Mouse (Mus musculus) liver, postnatal 0 days (tissue): Measurements from ENCODE around the gene Catsper4. TPM values are rescaled to one million over a fixed set of nuclear protein-coding genes. Genes with fewer than 3 reads are reported as not detected.

Source experiments
- ATAC-seq: fragments of 200-750 bp; cut with Nextera tagmentation; 2 replicates; pipeline ENCODE4 v1.8.0; 2017; ENCODE audit warnings: mild to moderate bottlenecking, moderate library complexity
- DNase-seq: peaks from one replicate; pipeline ENCODE4 v3.0.0-alpha.2; 2016
- H3K27ac ChIP-seq: fragments of 300-500 bp; sonication (generic); 2 replicates; pipeline ENCODE4 v1.5.1; 2014; ENCODE audit warnings: antibody characterized with exemption, moderate library complexity, mild to moderate bottlenecking, low read depth
- H3K27me3 ChIP-seq: fragments of 300-500 bp; sonication (generic); 2 replicates; pipeline ENCODE4 v1.6.1; 2014; ENCODE audit warnings: low read length, control low read depth, mixed read lengths; ENCODE audit not compliant: insufficient read depth
- H3K36me3 ChIP-seq: fragments of 300-500 bp; sonication (generic); replicated peaks from 2 replicates; pipeline ENCODE4 v1.6.1; 2014; ENCODE audit warnings: mild to moderate bottlenecking, control low read depth, low read length, moderate library complexity, mixed read lengths; ENCODE audit not compliant: insufficient read depth
- H3K4me1 ChIP-seq: fragments of 300-500 bp; sonication (generic); 2 replicates; pipeline ENCODE4 v1.6.1; 2014; ENCODE audit warnings: antibody characterized with exemption, mild to moderate bottlenecking, control low read depth; ENCODE audit not compliant: insufficient read depth
- H3K4me2 ChIP-seq: fragments of 300-500 bp; sonication (generic); 2 replicates; pipeline ENCODE4 v1.6.1; 2014; ENCODE audit warnings: low read depth, mild to moderate bottlenecking, low read length, moderate library complexity, mixed read lengths
- H3K4me3 ChIP-seq: fragments of 300-500 bp; sonication (generic); 2 replicates; pipeline ENCODE4 v1.5.1; 2014; ENCODE audit warnings: low read depth, low read length
- H3K9ac ChIP-seq: fragments of 300-500 bp; sonication (generic); replicated peaks from 2 replicates; pipeline ENCODE4 v1.6.1; 2014; ENCODE audit warnings: mild to moderate bottlenecking, moderate library complexity
- H3K9me3 ChIP-seq: fragments of 300-500 bp; sonication (generic); 2 replicates; pipeline ENCODE4 v1.6.1; 2016; ENCODE audit warnings: mild to moderate bottlenecking, control low read depth, low read length, mixed read lengths
- CTCF ChIP-seq: sonication (generic); IDR thresholded peaks from 2 replicates; pipeline ENCODE4 v1.5.1; 2016; ENCODE audit warnings: antibody characterized with exemption, low read depth
- EP300 ChIP-seq: IDR thresholded peaks from 2 replicates; pipeline ENCODE4 v1.6.1; 2016; ENCODE audit warnings: antibody characterized with exemption, low read depth, mild to moderate bottlenecking
- WGBS: fragments of 180-500 bp; shearing (Covaris S2); extraction: QIAGEN DNeasy Blood & Tissue Kit; methylation state at CpG from one replicate; pipeline ENCODE4 v1.1.7; 2014; ENCODE audit not compliant: insufficient replicate concordance; 5-methylcytosine and 5-hydroxymethylcytosine counted together
- polyA plus RNA-seq: library from polyadenylated mRNA; unstranded; fragments of >200 nt; fragmentation: Nextera tagmentation; extraction: Ambion mirVana; gene quantifications from 2 replicates; pipeline ENCODE4 v1.2.1, GENCODE M21; 2015

The Catsper4 gene
- polyA plus RNA-seq, 1 experiment from 2014 or later = not detected

DNA sequence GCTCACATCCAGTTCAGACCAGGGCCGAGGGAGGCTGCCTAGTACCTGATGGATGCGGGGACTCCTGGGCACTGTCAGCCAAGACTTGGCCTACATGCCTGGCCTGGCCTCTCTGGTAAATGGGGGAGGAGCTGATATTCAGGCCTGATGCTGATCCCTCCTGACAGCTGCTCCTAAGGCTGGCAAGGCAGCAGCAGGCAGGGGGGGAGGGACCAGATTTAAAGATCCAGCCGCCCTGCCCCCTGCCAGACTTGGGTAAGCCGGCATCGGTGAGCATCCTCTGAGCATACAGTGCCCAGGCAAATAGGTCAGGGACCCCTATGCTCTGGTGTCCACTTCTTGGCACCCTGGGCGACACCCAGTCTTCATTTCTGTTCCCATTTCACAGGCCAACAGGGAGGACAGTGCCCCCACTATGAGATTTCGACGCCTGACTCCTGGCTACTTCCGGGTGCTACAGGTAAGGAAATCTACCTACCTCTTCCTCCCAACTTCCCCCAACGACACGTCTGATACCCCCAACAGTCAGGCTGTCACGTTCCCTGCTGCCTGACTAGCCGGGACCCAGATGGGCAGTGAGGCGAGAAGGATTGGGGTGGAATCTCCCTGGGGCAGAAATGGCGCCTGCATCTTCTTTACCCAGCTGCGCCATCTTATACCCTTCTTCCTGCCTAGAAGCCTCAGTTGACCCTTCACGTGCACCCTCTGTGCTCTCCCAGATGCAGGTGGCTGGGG lies 16.5 kb upstream of the Catsper4 start, which contains the start of gene E130218I03Rik:
TSS of gene E130218I03Rik (plus strand) at position 147 of the 735 bp plus-strand sequence.
- Histone ChIP-seq H3K27ac (no peak within 1 kb of the TSS), H3K9me3 (no peaks in the 10 kb centered on the region), H3K36me3 (no peaks in the 10 kb centered on the region), H3K4me1 (peaks cover 15% of the 10 kb centered on the region), H3K4me2 (peak within 1 kb of the TSS; percentile 100), H3K4me3 (no peak within 1 kb of the TSS), H3K9ac (no peak within 1 kb of the TSS), H3K27me3 (peaks cover 24% of the 10 kb centered on the region)
- ATAC-seq (no peak), DNase-seq (no peak)
- WGBS = 91% methylated on average over 17 of the region's 17 CpGs
- no peak for TF ChIP-seq EP300
- no peak for TF ChIP-seq CTCF

DNA sequence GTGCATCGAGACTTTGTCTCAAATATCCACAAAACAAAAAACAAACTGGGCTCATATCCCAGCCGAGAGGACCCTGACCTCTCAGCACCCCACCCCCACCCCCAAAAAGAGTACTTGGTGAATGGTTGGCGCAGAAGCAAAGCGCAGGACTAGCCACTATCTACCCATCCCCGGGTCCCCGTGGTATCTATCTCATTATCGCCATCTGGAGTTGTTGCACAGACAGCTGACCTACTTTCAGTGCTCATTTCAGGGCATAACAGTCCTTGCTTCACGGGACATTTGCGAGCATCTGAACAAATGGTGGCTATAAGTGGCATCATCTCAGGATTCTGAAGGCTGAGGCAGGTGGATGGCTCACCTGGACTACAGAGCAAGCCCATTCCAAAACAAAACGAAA lies 11.5 kb upstream of the Catsper4 start:
- peak overlapping the region; percentile 44 for H3K4me2 ChIP-seq
- H3K4me1 ChIP-seq = peaks cover 2% of the 10 kb centered on the region; the same call in 1 of the 2 replicates
- H3K4me3 ChIP-seq = no peak overlapping the region
- 0 out of 2 replicates have a peak, but pooled peaks cover 3% of the 10 kb centered on the region for H3K27me3 ChIP-seq
- ATAC-seq = peak; percentile 25; the same call in 1 of the 2 replicates
- WGBS = 9% methylated on average over 10 of the region's 10 CpGs
- TF ChIP-seq EP300 = no peak
- TF ChIP-seq CTCF = no peak
- H3K9ac ChIP-seq = no peak overlapping the region
- H3K9me3 ChIP-seq = no peaks in the 10 kb centered on the region
- no peaks in the 10 kb centered on the region for H3K36me3 ChIP-seq
- H3K27ac ChIP-seq = no peak overlapping the region
- no peak for DNase-seq

DNA sequence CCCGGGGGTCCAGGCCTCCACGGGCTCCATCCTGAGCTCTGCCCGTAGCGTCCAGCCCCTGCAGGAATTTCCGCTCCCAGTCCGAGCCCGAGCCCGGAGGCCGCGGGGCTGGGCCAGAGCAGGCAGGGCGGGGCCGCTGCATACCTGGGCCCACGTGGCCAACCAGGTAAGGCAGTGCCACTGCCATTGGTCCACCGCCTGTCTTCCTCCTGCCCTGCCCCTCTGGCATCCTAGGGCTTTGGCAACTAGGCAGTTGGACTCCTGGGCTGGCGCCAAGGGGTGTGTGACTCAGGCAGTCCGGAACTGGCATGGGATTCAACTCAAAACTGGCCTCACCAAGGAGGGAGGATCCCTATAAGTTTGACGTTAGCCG lies 11.1 kb upstream of the Catsper4 start, which contains the start of gene Cnksr1:
TSS of gene Cnksr1 (minus strand) at position 121 of the 373 bp plus-strand sequence.
- Histone ChIP-seq H3K4me3 (no peak within 1 kb of the TSS; the same call in 1 of the 2 replicates), H3K27me3 (0 out of 2 replicates have a peak, but pooled peaks cover 3% of the 10 kb centered on the region), H3K27ac (no peak within 1 kb of the TSS), H3K36me3 (no peaks in the 10 kb centered on the region), H3K4me2 (peak within 1 kb of the TSS; percentile 44), H3K4me1 (peaks cover 2% of the 10 kb centered on the region; the same call in 1 of the 2 replicates), H3K9me3 (no peaks in the 10 kb centered on the region), H3K9ac (no peak within 1 kb of the TSS)
- 10% methylated on average over 18 of the region's 18 CpGs for WGBS
- TF ChIP-seq EP300 (no peak), CTCF (no peak)
- ATAC-seq = peak; percentile 82
- peak; percentile 73 for DNase-seq

DNA sequence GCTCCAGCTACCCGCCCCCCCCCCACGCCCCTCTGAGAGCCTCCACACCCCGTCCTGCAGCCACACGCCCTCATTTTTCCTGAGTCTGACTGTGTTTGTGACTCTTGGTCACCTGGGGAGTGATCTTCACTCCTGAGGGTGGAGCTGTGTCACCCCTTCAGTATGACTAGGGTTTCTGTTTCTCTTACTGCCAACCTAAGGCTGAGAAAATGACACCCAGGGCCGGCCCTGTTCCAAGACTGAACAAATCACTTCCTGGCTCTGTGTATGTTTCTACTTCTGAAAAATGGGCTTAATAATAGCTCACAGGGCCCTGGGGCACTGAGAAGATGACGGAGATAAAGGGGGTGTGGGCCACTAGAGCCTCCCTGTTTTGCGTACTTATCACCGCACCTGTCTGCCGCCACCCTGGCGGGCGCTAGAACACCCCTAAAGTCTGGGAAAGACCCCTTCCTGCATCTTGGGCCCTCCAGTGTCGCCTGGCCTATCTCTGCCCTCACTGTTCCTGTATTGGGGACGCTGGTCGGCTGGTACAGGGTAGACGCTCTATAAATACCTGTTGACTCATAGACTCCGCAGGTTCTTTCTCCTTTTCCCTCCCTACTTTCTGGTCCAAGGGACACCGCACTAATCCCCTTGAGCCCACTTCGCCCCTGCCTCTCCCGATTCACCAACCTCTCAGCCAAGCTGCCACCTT lies 10.5 kb upstream of the Catsper4 start:
- H3K4me3 ChIP-seq = no peak overlapping the region
- H3K9ac ChIP-seq = no peak overlapping the region
- DNase-seq = no peak
- H3K4me2 ChIP-seq = peak overlapping the region; percentile 44; the same call in 1 of the 2 replicates
- TF ChIP-seq CTCF (no peak), EP300 (no peak)
- no peaks in the 10 kb centered on the region for H3K9me3 ChIP-seq
- ATAC-seq = peak; percentile 14; the same call in 1 of the 2 replicates
- H3K27me3 ChIP-seq = 0 out of 2 replicates have a peak, but pooled peaks cover 3% of the 10 kb centered on the region
- no peaks in the 10 kb centered on the region for H3K36me3 ChIP-seq
- no peak overlapping the region for H3K27ac ChIP-seq
- 31% methylated on average over 19 of the region's 19 CpGs for WGBS
- peaks cover 2% of the 10 kb centered on the region; the same call in 1 of the 2 replicates for H3K4me1 ChIP-seq

DNA sequence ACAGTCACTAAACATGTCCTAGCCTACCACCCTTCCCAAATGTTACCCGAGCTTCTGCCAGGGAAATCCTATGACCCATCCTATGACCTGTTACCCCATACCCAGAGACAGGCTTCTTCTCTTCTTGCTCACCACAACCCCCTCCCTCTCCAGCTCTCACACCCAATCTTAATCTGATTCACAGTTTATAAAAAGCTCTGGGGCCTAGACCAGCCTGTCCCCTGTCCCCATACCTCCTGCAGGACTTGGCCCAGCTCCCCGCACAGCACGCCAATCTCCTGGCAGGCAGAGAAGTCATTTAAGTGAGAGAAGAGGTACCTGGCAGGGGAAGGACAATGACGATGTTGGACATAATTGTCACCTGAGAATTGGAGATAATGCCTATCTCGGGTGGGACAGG lies 7.7 kb upstream of the Catsper4 start:
- WGBS = 71% methylated on average over 5 of the region's 5 CpGs
- H3K27me3 ChIP-seq = 0 out of 2 replicates have a peak, but pooled peaks cover 3% of the 10 kb centered on the region
- no peak for DNase-seq
- no peak overlapping the region for H3K9ac ChIP-seq
- no peak overlapping the region for H3K4me3 ChIP-seq
- H3K27ac ChIP-seq = no peak overlapping the region
- no peak for TF ChIP-seq CTCF
- no peaks in the 10 kb centered on the region for H3K36me3 ChIP-seq
- H3K4me2 ChIP-seq = no peak overlapping the region
- no peak for ATAC-seq
- peaks cover 2% of the 10 kb centered on the region; the same call in 1 of the 2 replicates for H3K4me1 ChIP-seq
- no peaks in the 10 kb centered on the region for H3K9me3 ChIP-seq

DNA sequence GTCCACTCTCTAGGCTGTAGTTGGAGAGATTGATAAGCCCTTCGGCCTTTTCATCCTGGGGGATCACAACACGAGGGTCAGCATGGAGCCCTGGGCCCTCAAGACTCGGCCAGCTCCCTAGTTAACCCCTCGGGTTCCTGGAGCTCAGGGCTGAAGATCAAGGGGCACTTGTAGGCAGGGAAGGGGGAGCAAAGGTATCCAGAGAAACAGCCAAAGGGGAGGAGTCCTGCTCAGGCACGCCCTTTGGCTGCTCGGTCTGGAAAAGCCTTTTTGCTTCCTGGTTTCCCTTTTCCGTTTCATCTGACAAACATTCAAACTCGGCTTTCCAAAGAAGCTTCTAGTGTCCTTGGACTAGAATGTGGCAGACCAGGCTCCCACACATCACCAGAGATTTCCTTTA lies 3.2 kb upstream of the Catsper4 start:
- no peak overlapping the region for H3K4me2 ChIP-seq
- ATAC-seq = no peak

More for the DNA sequence above, 3.2 kb upstream of the Catsper4 start:
- DNase-seq = no peak
- no peak for TF ChIP-seq CTCF
- no peak for TF ChIP-seq EP300
- Histone ChIP-seq H3K4me3 (no peak overlapping the region), H3K36me3 (no peaks in the 10 kb centered on the region), H3K9ac (no peak overlapping the region), H3K27ac (no peak overlapping the region), H3K4me1 (no peaks in the 10 kb centered on the region), H3K9me3 (no peaks in the 10 kb centered on the region), H3K27me3 (no peaks in the 10 kb centered on the region)
- WGBS = 41% methylated on average over 8 of the region's 8 CpGs
